Mouse (Mus musculus): ENCODE results near the gene Ctu1. TPM values are rescaled to one million over a fixed set of nuclear protein-coding genes. Genes with fewer than 3 reads are reported as not detected.
"Not testable (repeated sequence)": the region's sequence is repeated elsewhere in the genome, so short reads cannot be mapped to it uniquely, and the experiment has no call there.

Ctu1 gene
- total and polyA plus RNA-seq, 2 experiments from 2014 or later, result 22.9 to 40.3 TPM

GRCm38 (mm10) chr7:43678517-43678916 is 6.7 kb downstream of the Ctu1 start:
- no peak for ATAC-seq
- peak; percentile 57 for TF ChIP-seq CTCF (IDR thresholded peaks at IDR 0.05; ENCODE audit: low read depth)
- Histone ChIP-seq H3K9ac (no peak overlapping the region), H3K4me2 (ENCODE audit: low read depth) (no peak overlapping the region), H3K27me3 (ENCODE audit: insufficient read depth, low read length) (no peaks in the 10 kb centered on the region), H3K4me1 (ENCODE audit: insufficient read depth) (no peaks in the 10 kb centered on the region), H3K4me3 (ENCODE audit: low read depth, low read length) (no peak overlapping the region), H3K9me3 (ENCODE audit: low read length) (no peaks in the 10 kb centered on the region), H3K36me3 (ENCODE audit: insufficient read depth) (peaks cover 34% of the 10 kb centered on the region), H3K27ac (ENCODE audit: low read depth, low read length) (no peak overlapping the region)
- no peak for DNase-seq

- no peak overlapping the region for H3K9ac ChIP-seq
- H3K27me3 ChIP-seq (ENCODE audit: insufficient read depth, low read length), result no peaks in the 10 kb centered on the region
- no peaks in the 10 kb centered on the region for H3K4me1 ChIP-seq (ENCODE audit: insufficient read depth)
- H3K36me3 ChIP-seq (ENCODE audit: insufficient read depth), result peaks cover 21% of the 10 kb centered on the region
- peak; percentile 80 for ATAC-seq
- 18% methylated on average over 5 of the region's 5 CpGs for WGBS
- H3K27ac ChIP-seq (ENCODE audit: low read depth, low read length), result no peak overlapping the region
- no peaks in the 10 kb centered on the region for H3K9me3 ChIP-seq (ENCODE audit: low read length)
- no peak overlapping the region for H3K4me3 ChIP-seq (ENCODE audit: low read depth, low read length)
- TF ChIP-seq CTCF (IDR thresholded peaks at IDR 0.05; ENCODE audit: low read depth), result peak; percentile 85
- H3K4me2 ChIP-seq (ENCODE audit: low read depth), result no peak overlapping the region
- peak; percentile 66 for DNase-seq
These were observed 9.1 kb downstream of the Ctu1 start for GRCm38 (mm10) chr7:43680960-43681359.

GRCm38 (mm10) chr7:43682511-43682910 is 10.7 kb downstream of the Ctu1 start:
- 0 out of 2 replicates have a peak, but pooled peaks have one; percentile 24 for TF ChIP-seq CTCF (IDR thresholded peaks at IDR 0.05; ENCODE audit: low read depth)
- not testable (repeated sequence) for H3K4me1 ChIP-seq (ENCODE audit: insufficient read depth); DNase-seq; H3K27me3 ChIP-seq (ENCODE audit: insufficient read depth, low read length); ATAC-seq; H3K4me3 ChIP-seq (ENCODE audit: low read depth, low read length); H3K9me3 ChIP-seq (ENCODE audit: low read length); H3K36me3 ChIP-seq (ENCODE audit: insufficient read depth); H3K4me2 ChIP-seq (ENCODE audit: low read depth); H3K9ac ChIP-seq; H3K27ac ChIP-seq (ENCODE audit: low read depth, low read length)
- 19% methylated on average over 1 of the region's 1 CpGs for WGBS

- WGBS, result 84% methylated on average over 7 of the region's 7 CpGs
- no peak for DNase-seq
- TF ChIP-seq CTCF (IDR thresholded peaks at IDR 0.05; ENCODE audit: low read depth), result no peak
These were observed 13.3 kb downstream of the Ctu1 start for GRCm38 (mm10) chr7:43685088-43685487.

GRCm38 (mm10) chr7:43690118-43690517 is 18.3 kb downstream of the Ctu1 start, which contains the start of gene Klk14:
Klk14 (plus strand) TSS chr7:43690418.
- no peak for TF ChIP-seq CTCF (IDR thresholded peaks at IDR 0.05; ENCODE audit: low read depth)
- DNase-seq (no peak), ATAC-seq (no peak)
- no peak within 1 kb of the TSS for H3K4me3 ChIP-seq (ENCODE audit: low read depth, low read length)
- H3K9ac ChIP-seq, result no peak within 1 kb of the TSS
- H3K9me3 ChIP-seq (ENCODE audit: low read length), result no peaks in the 10 kb centered on the region
- no peak within 1 kb of the TSS for H3K27ac ChIP-seq (ENCODE audit: low read depth, low read length)
- no peaks in the 10 kb centered on the region for H3K36me3 ChIP-seq (ENCODE audit: insufficient read depth)
- H3K27me3 ChIP-seq (ENCODE audit: insufficient read depth, low read length), result no peaks in the 10 kb centered on the region
- H3K4me1 ChIP-seq (ENCODE audit: insufficient read depth), result no peaks in the 10 kb centered on the region
- H3K4me2 ChIP-seq (ENCODE audit: low read depth), result no peak within 1 kb of the TSS

More at GRCm38 (mm10) chr7:43685088-43685487, 13.3 kb downstream of the Ctu1 start:
- no peak overlapping the region for H3K4me2 ChIP-seq (ENCODE audit: low read depth)
- no peaks in the 10 kb centered on the region for H3K9me3 ChIP-seq (ENCODE audit: low read length)
- H3K27me3 ChIP-seq (ENCODE audit: insufficient read depth, low read length), result no peaks in the 10 kb centered on the region
- H3K27ac ChIP-seq (ENCODE audit: low read depth, low read length), result no peak overlapping the region
- H3K9ac ChIP-seq, result no peak overlapping the region
- no peak for ATAC-seq
- no peaks in the 10 kb centered on the region for H3K36me3 ChIP-seq (ENCODE audit: insufficient read depth)
- H3K4me1 ChIP-seq (ENCODE audit: insufficient read depth), result no peaks in the 10 kb centered on the region
- H3K4me3 ChIP-seq (ENCODE audit: low read depth, low read length), result no peak overlapping the region

- Histone ChIP-seq H3K9me3 (ENCODE audit: low read length) (no peaks in the 10 kb centered on the region), H3K4me2 (ENCODE audit: low read depth) (no peak overlapping the region), H3K4me3 (ENCODE audit: low read depth, low read length) (no peak overlapping the region), H3K27me3 (ENCODE audit: insufficient read depth, low read length) (no peaks in the 10 kb centered on the region), H3K9ac (no peak overlapping the region), H3K27ac (ENCODE audit: low read depth, low read length) (no peak overlapping the region), H3K36me3 (ENCODE audit: insufficient read depth) (no peaks in the 10 kb centered on the region), H3K4me1 (ENCODE audit: insufficient read depth) (no peaks in the 10 kb centered on the region)
- no peak for TF ChIP-seq CTCF (IDR thresholded peaks at IDR 0.05; ENCODE audit: low read depth)
- ATAC-seq (no peak), DNase-seq (no peak)
- 96% methylated on average over 3 of the region's 3 CpGs for WGBS
These were observed 38.2 kb downstream of the Ctu1 start for GRCm38 (mm10) chr7:43710031-43710430.

- no peak within 1 kb of the TSS for H3K9ac ChIP-seq
- H3K27me3 ChIP-seq (ENCODE audit: insufficient read depth, low read length), result no peaks in the 10 kb centered on the region
- H3K36me3 ChIP-seq (ENCODE audit: insufficient read depth), result no peaks in the 10 kb centered on the region
- no peaks in the 10 kb centered on the region for H3K9me3 ChIP-seq (ENCODE audit: low read length)
- TF ChIP-seq CTCF (IDR thresholded peaks at IDR 0.05; ENCODE audit: low read depth), result no peak
- no peak for DNase-seq
- H3K27ac ChIP-seq (ENCODE audit: low read depth, low read length), result no peak within 1 kb of the TSS
- WGBS, result 56% methylated on average over 4 of the region's 4 CpGs
- H3K4me1 ChIP-seq (ENCODE audit: insufficient read depth), result no peaks in the 10 kb centered on the region
- H3K4me2 ChIP-seq (ENCODE audit: low read depth), result no peak within 1 kb of the TSS
- H3K4me3 ChIP-seq (ENCODE audit: low read depth, low read length), result no peak within 1 kb of the TSS
- no peak for ATAC-seq
These were observed 40.5 kb downstream of the Ctu1 start, which contains the start of gene Klk13 for GRCm38 (mm10) chr7:43712267-43712666. Klk13 (plus strand) TSS chr7:43712567.
